Mouse (Mus musculus) CH12.LX (cell line): ENCODE data around the gene Atp2b4. TPM values are rescaled to one million over a fixed set of nuclear protein-coding genes. Genes with fewer than 3 reads are reported as not detected.

ENCODE experiments used
- DNase-seq: peaks from one replicate; pipeline ENCODE4 v3.0.0-alpha.2; 2013; ENCODE audit errors: extremely low read depth
- H3K27ac ChIP-seq: 2 replicates; pipeline ENCODE4 v1.5.1; 2012; ENCODE audit warnings: low read depth, mild to moderate bottlenecking, control low read depth, moderate library complexity; ENCODE audit not compliant: insufficient read depth
- H3K27me3 ChIP-seq: replicated peaks from 2 replicates; pipeline ENCODE3; 2012; ENCODE audit warnings: inconsistent platforms
- H3K36me3 ChIP-seq, 2 experiments: replicated peaks in 1 of 2; 2 replicates each; pipeline versions ENCODE3 to v1.6.1; 2012; ENCODE audit warnings: inconsistent platforms in 1 of 2, low read length in 1 of 2, mild to moderate bottlenecking in 1 of 2, mixed read lengths in 1 of 2, moderate library complexity in 1 of 2; ENCODE audit not compliant: control insufficient read depth in 1 of 2, insufficient read depth in 1 of 2
- H3K4me1 ChIP-seq, 2 experiments: 2 replicates each; pipeline ENCODE4 v1.6.1; 2012; ENCODE audit warnings: inconsistent platforms in 1 of 2, moderate library complexity in 1 of 2; ENCODE audit not compliant: insufficient read depth in 2 of 2, control insufficient read depth in 1 of 2
- H3K4me2 ChIP-seq: 2 replicates; pipeline ENCODE4 v1.6.1; 2012; ENCODE audit warnings: low read depth, mild to moderate bottlenecking, control low read depth; ENCODE audit not compliant: poor library complexity, insufficient read depth, severe bottlenecking
- H3K4me3 ChIP-seq, 3 experiments: fragments of 150-350 bp in 1 of 3; sonication (generic) in 1 of 3; replicated peaks in 1 of 3; 2 replicates each; pipeline versions ENCODE3 to v1.5.1; 2011 to 2012; ENCODE audit warnings: low read depth in 2 of 3, low read length in 2 of 3, mild to moderate bottlenecking in 2 of 3, moderate library complexity in 2 of 3, control low read depth in 1 of 3, improper control_type of control experiment in 1 of 3, inconsistent platforms in 1 of 3, mixed read lengths in 1 of 3; ENCODE audit not compliant: poor library complexity in 1 of 3
- H3K79me2 ChIP-seq: replicated peaks from 2 replicates; pipeline ENCODE4 v1.6.1; 2012; ENCODE audit warnings: mild to moderate bottlenecking, moderate library complexity; ENCODE audit not compliant: control insufficient read depth, poor library complexity, insufficient read depth, severe bottlenecking; ENCODE audit errors: extremely low read depth
- H3K9ac ChIP-seq: 2 replicates; pipeline ENCODE4 v1.6.1; 2012; ENCODE audit warnings: low read depth, mild to moderate bottlenecking, control low read depth, moderate library complexity; ENCODE audit not compliant: insufficient read depth
- H3K9me3 ChIP-seq: replicated peaks from 2 replicates; pipeline ENCODE3; 2012; ENCODE audit warnings: low read length, inconsistent platforms, mixed read lengths
- BHLHE40 ChIP-seq: IDR thresholded peaks from 2 replicates; pipeline ENCODE4 v1.6.1; 2011; ENCODE audit warnings: mild to moderate bottlenecking, low read depth, low read length, improper control_type of control experiment
- CHD2 ChIP-seq: IDR thresholded peaks from 2 replicates; pipeline ENCODE4 v1.6.1; 2011; ENCODE audit warnings: low read length, improper control_type of control experiment
- CTCF ChIP-seq, 2 experiments: IDR thresholded peaks in 1 of 2; conservative IDR thresholded peaks in 1 of 2; 2 replicates each; pipeline ENCODE4 v1.5.1; 2011 to 2012; ENCODE audit warnings: low read depth in 2 of 2, low read length in 2 of 2, improper control_type of control experiment in 1 of 2, inconsistent platforms in 1 of 2, mild to moderate bottlenecking in 1 of 2, moderate library complexity in 1 of 2
- E2F4 ChIP-seq: IDR thresholded peaks from 2 replicates; pipeline ENCODE4 v1.6.1; 2011; ENCODE audit warnings: low read depth, low read length, improper control_type of control experiment; ENCODE audit not compliant: insufficient replicate concordance
- ELF1 ChIP-seq: IDR thresholded peaks from 2 replicates; pipeline ENCODE4 v1.6.1; 2014; ENCODE audit warnings: low read depth, mild to moderate bottlenecking, inconsistent platforms, low read length, improper control_type of control experiment
- EP300 ChIP-seq: IDR thresholded peaks from 2 replicates; pipeline ENCODE4 v1.6.1; 2011; ENCODE audit warnings: low read length, improper control_type of control experiment
- HCFC1 ChIP-seq: IDR thresholded peaks from 2 replicates; pipeline ENCODE4 v1.6.1; 2012; ENCODE audit warnings: low read depth, mild to moderate bottlenecking, inconsistent platforms, low read length, improper control_type of control experiment
- JUN ChIP-seq: IDR thresholded peaks from 2 replicates; pipeline ENCODE4 v1.6.1; 2011; ENCODE audit warnings: low read depth, mild to moderate bottlenecking, low read length, improper control_type of control experiment, moderate library complexity; ENCODE audit not compliant: insufficient read depth
- JUND ChIP-seq: conservative IDR thresholded peaks from 2 replicates; pipeline ENCODE4 v1.6.1; 2011; ENCODE audit warnings: low read depth, low read length, improper control_type of control experiment
- MAZ ChIP-seq: IDR thresholded peaks from 2 replicates; pipeline ENCODE4 v1.6.1; 2012; ENCODE audit warnings: low read depth, mild to moderate bottlenecking, inconsistent platforms, low read length, improper control_type of control experiment, moderate library complexity
- NELFE ChIP-seq: IDR thresholded peaks from 2 replicates; pipeline ENCODE4 v1.6.1; 2011; ENCODE audit warnings: low read depth, low read length, improper control_type of control experiment
- POLR2AphosphoS2 ChIP-seq: IDR thresholded peaks from 2 replicates; pipeline ENCODE4 v1.6.1; 2011; ENCODE audit warnings: low read depth, low read length, improper control_type of control experiment
- SIN3A ChIP-seq: IDR thresholded peaks from 2 replicates; pipeline ENCODE4 v1.6.1; 2012; ENCODE audit warnings: low read length, improper control_type of control experiment, inconsistent platforms
- TBP ChIP-seq: conservative IDR thresholded peaks from 2 replicates; pipeline ENCODE4 v1.6.1; 2011; ENCODE audit warnings: low read depth, low read length, improper control_type of control experiment
- TCF12 ChIP-seq: IDR thresholded peaks from 2 replicates; pipeline ENCODE4 v1.6.1; 2014; ENCODE audit warnings: low read depth, mild to moderate bottlenecking, inconsistent platforms, low read length, improper control_type of control experiment
- UBTF ChIP-seq: IDR thresholded peaks from 2 replicates; pipeline ENCODE4 v1.6.1; 2012; ENCODE audit warnings: low read depth, mild to moderate bottlenecking, inconsistent platforms, low read length, improper control_type of control experiment, moderate library complexity
- USF1 ChIP-seq: IDR thresholded peaks from 2 replicates; pipeline ENCODE4 v1.6.1; 2014; ENCODE audit warnings: low read depth, mild to moderate bottlenecking, inconsistent platforms, low read length, improper control_type of control experiment
- ZC3H11A ChIP-seq: IDR thresholded peaks from 2 replicates; pipeline ENCODE4 v1.6.1; 2012; ENCODE audit warnings: low read depth, mild to moderate bottlenecking, inconsistent platforms, low read length, improper control_type of control experiment
- ZKSCAN1 ChIP-seq: IDR thresholded peaks from 2 replicates; pipeline ENCODE4 v1.6.1; 2012; ENCODE audit warnings: low read depth, inconsistent platforms, low read length, improper control_type of control experiment, borderline replicate concordance
- ZNF384 ChIP-seq: IDR thresholded peaks from 2 replicates; pipeline ENCODE4 v1.6.1; 2012; ENCODE audit warnings: low read depth, low read length, improper control_type of control experiment, inconsistent platforms
- dilution Hi-C: fragments of 300-500 bp; cut with MboI; formaldehyde crosslinking; loops from 2 replicates; pipeline ENCODE4 v1.14.3; 2020; ENCODE audit warnings: low sequenced_read_pairs; ENCODE audit not compliant: extremely low pct_unique_long_range_greater_than_20kb, extremely low pct_ligation_motif_present
- in situ Hi-C: fragments of 300-500 bp; cut with MboI; formaldehyde crosslinking; loops from 3 replicates; pipeline ENCODE4 v1.14.3; 2019; ENCODE audit warnings: low sequenced_read_pairs, low pct_ligation_motif_present, low pct_unique_long_range_greater_than_20kb, mixed read lengths
- polyA plus RNA-seq: library from polyadenylated mRNA; unstranded; fragments of >175 nt; gene quantifications from 2 replicates; pipeline ENCODE4 v1.2.1, GENCODE M21; 2012; ENCODE audit warnings: low read depth; ENCODE audit not compliant: insufficient read length
- total RNA-seq, 2 experiments: library from RNA; depleted of rRNA; stranded (reverse); fragments of 300-350 nt in 1 of 2; fragments of >200 nt in 1 of 2; gene quantifications; 2 replicates each; pipeline ENCODE4 v1.2.3; 2012 to 2014

Atp2b4 gene
- total and polyA plus RNA-seq, 3 experiments = 6.9 to 18.4 (median 17.5) TPM

DNA sequence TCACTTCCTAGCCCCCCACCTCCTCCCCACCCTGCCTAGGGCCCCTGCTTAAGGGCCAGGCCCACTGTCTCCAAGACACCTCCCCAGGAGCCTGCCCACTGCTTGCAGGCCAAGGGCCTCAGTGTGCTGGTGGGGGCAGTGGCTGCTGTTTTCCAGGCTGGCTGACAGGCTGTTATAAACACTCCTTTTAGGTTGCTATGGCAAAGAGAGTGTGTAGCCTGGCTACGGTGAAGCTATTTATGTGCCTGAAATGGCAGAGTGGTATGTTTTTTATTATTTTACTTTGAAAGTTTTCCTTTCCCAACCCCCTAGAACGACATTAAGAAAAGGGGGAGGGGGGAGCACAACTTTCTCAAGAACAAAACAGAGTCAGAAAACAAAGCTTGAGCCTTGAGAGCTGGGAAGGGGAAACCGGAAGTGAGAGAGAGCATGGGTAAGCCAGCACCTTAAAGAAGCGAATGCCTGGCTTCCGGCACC lies 37.9 kb downstream of the Atp2b4 start:
- no peaks in the 10 kb centered on the region for H3K79me2 ChIP-seq
- dilution Hi-C loops (no loop called here), in situ Hi-C loops (no loop called here)
- peaks cover 0 to 7% of the 10 kb centered on the region in 2 experiments; a peak in 2 of 4 replicates for H3K4me1 ChIP-seq
- no peak overlapping the region for H3K27ac ChIP-seq
- TF ChIP-seq HCFC1 = no peak
- no peak for TF ChIP-seq ZNF384
- no peak overlapping the region for H3K4me3 ChIP-seq
- DNase-seq = no peak
- H3K9me3 ChIP-seq = no peaks in the 10 kb centered on the region
- H3K9ac ChIP-seq = no peak overlapping the region
- no peak overlapping the region for H3K4me2 ChIP-seq
- H3K36me3 ChIP-seq = no peaks in the 10 kb centered on the region
- H3K27me3 ChIP-seq = peaks cover 4% of the 10 kb centered on the region

DNA sequence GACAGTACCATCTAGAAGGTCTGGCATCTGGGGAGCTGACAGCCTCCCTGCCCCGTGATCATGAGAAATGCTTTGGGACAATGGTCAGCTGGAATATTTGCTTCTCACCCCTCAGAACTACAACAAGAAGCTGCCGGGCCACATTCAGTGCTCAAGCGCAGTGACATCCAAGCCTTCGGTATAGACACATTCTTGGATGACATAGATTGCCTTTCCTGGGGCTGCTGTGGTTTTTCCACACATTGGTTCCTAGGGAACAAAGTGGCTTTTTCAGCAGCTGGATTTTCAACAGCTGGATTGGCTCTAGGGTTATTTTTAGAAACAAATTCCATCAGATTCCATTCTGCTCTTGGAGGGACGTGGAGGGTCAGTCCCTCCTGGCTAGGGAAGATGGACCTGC lies 39.6 kb downstream of the Atp2b4 start:
- H3K27me3 ChIP-seq = peaks cover 5% of the 10 kb centered on the region
- DNase-seq = no peak
- H3K36me3 ChIP-seq = no peaks in the 10 kb centered on the region
- no peak overlapping the region for H3K27ac ChIP-seq
- in situ Hi-C loops = no loop called here
- H3K79me2 ChIP-seq = no peaks in the 10 kb centered on the region
- H3K9ac ChIP-seq = no peak overlapping the region
- no peak overlapping the region for H3K4me3 ChIP-seq
- TF ChIP-seq CTCF (conservative IDR thresholded peaks at IDR 0.05 in 1 of 2, IDR thresholded peaks at IDR 0.05 in 1 of 2; ENCODE audit: low read depth in 2 of 2, low read length in 2 of 2) (no peak), CHD2 (no peak), JUN (no peak), JUND (no peak), NELFE (no peak), TCF12 (no peak), ELF1 (no peak), UBTF (no peak), HCFC1 (no peak), EP300 (no peak), POLR2AphosphoS2 (no peak), SIN3A (no peak), MAZ (no peak), BHLHE40 (no peak), ZC3H11A (no peak), ZKSCAN1 (no peak), TBP (no peak), E2F4 (no peak), USF1 (no peak)
- dilution Hi-C loops = no loop called here
- H3K4me2 ChIP-seq = no peak overlapping the region
- no peaks in the 10 kb centered on the region for H3K9me3 ChIP-seq
- H3K4me1 ChIP-seq = peaks cover 0 to 3% of the 10 kb centered on the region in 2 experiments; a peak in 2 of 4 replicates
